Mouse (Mus musculus): ENCODE data around the gene Cfap221.

Gene Cfap221

DNA sequence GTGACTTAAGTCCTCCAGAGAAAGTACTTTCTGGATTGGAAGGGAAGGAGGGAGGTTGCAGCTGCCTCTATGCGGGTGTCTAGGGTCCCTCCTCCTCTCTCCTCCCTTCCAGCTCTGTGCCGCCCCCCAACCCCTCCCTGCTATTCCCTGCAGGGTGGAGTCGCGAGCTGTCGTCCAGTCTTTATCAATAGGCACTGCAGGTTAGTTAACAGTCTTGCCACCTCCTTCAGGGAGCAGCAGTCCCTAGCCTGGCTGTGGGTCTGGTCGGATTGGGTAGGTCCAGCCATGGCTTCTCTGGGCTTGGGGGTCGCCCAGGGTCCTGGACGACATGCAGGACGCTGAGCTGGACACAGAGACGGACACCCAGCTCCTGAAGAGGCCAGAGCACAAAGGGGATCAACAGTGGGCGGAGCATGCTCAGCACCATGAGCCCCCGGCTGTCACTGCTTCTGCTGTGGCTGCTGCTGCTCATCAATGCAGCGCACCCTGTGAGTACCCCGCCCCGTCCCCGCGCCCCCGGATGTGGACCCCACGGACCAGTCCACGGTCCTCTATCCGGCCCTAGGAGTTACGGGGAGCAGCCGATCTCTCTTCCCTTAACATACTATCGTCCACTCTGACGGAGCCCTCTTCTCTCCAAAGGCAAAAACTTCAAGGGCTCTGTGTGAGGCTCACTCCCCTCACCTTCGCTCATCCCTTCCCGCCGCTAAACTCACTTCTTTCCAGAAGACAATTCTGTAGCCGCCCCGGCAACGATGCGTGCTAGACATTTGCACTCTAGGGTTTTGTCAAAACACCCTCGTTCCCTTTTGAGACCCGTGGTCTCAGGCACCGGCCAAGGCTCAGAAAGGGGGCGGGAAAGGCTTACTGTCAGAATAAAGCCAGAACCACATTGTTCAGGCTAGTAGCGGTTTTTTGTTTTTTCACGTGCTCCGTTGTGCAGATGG lies 10.1 kb upstream of the Cfap221 start, which contains the start of gene Sctr:
TSS of gene Sctr (plus strand) at position 51 of the 947 bp plus-strand sequence.
- no peak for DNase-seq (ENCODE audit: low spot score in 2 of 2)

DNA sequence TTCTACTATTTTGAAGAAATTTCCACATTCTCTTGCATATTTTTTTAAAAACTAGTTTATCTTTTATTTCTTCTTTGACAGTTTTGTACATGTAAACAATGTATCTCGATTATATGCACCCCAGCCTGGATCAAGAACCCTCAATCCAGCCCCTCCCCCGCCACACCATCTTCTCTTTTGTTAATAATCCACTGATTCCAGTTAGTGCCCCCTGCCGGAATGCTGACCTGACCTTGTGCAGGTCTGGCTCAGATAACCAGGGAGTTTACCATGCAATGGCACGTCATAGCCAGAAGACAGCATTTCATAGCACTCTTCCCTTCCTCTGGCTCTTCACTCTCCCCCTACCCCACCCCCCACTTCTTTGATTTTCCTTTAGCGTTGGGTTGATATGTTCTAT lies 610 bp upstream of the Cfap221 start:
- DNase-seq (ENCODE audit: low spot score in 2 of 2) = no peak

DNA sequence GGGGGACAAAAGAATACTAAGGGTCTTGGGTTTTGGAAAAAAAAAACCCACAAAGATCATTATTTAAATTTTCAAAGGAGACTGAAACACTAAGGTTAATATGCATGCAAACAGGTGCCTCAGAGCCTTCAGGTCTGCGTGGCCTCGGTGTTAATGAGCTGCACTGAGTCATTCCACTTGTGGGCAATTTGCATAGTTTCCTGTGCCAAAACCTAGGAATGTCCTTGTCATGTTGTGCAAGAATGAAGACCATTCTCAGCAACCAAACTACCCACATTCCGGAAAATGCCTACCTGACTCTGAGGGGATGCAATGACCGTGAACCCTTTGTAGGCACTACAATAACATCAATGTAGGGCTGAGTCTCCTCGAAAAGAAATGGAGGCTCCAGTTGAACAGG lies 10.5 kb downstream of the Cfap221 start:
- no peak for DNase-seq (ENCODE audit: low spot score in 2 of 2)

DNA sequence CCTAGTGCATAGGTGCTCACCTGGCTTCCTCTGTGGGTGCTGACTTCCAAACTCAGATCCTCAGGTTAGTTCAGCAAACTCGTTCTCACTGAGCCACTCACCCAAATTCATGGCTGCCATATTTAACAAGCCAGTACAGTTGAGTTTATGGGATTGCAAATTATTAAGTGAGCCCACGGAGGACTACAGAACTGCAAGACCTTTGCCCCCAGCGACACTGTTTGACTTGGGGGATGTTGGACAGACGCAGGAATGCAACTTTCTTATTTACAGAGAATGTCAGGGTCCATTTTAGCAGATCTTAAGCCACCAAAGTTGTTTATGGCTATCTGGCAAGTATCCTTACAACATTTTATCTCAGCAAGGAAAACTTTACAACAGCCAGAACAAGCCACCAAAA lies 21.9 kb downstream of the Cfap221 start:
- DNase-seq (ENCODE audit: low spot score in 2 of 2) = no peak

DNA sequence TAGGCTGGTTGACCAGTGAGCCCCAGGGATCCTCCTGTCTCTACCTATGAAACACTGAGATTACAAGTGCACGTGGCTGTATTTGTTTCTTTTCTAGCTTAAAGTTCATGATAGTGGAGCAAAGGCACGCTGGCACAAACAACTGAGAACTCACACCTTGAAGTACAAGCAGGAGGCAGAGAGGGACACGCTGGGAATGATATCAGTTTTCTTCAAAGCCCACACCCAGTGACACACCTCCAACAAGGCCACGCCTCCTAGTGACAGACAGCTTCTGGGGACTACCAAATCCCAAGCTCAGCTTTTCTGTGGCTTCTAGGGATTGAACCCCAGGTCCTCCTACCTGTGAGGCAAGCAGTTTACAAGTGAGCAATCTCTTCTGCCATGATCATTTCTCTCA lies 23.9 kb downstream of the Cfap221 start:
- no peak for DNase-seq (ENCODE audit: low spot score in 2 of 2)

DNA sequence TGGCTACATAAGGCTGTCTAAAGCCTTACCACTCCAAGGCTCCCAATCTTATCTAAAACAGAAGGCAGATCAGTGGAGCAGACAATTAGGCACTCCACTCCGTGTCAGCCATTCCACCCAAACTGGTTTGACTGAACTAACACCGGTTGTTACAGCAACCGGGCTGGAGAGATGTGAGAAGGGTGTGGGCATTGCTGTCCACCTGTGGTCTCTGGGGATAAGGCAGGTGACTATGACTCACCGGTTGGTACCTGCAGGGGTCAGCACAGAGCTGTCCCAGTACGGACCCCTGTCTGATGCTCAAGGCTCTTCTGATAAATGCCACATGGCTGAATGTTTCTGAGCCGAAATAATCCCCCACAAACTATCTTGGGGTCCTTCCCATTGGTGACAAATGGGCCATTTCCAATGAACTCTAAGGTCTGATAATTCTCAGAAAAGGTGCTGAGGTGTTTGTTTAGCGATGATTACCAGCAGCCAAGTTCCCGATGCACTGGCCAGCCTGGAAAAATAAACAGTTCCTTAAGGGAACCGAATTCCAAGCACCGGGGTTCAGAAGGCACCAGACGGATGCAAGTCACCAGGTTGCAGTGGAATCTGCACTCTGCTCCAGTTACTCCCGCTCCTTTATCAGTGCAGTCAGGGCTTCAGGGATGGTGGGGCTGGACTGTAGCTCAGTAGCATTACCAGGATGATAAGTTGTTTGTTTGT lies 31.1 kb downstream of the Cfap221 start:
- no peak for DNase-seq (ENCODE audit: low spot score in 2 of 2)

DNA sequence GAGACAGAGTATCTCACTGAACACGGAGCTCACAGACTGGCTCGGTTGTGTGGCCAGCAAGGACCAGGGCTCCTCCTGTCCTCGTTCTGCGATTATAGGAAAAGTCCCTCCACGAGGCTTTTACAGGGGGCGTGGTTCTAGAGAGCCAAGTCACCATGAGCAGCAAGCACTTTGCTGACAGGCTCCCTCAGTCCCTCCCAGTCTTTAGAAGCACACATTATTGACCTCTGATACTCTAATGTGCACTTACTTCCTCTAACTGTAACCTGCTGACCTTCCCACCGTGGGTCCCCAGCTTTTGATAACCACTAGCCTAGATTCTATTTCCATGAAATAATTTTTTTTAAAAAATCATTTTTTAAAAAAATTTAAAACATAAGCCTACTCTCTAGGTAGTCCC lies 37.1 kb downstream of the Cfap221 start:
- DNase-seq (ENCODE audit: low spot score in 2 of 2) = no peak

DNA sequence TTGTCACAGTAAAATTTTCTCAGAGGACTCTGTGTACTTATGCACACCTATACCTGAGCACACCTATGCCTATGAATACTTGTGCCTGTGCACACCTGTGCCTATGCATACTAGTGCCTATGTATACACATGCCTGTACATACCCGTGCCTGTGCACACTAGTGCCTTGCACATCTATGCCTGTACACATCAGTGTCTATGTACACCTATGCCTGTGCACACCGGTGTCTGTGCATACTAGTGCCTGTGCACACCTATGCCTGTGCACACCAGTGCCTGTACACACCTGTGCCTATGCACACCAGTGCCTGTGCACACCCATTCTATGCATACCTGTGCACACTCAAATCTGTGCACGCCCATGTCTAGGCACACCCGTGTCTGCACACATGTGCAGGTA lies 37.6 kb downstream of the Cfap221 start:
- no peak for DNase-seq (ENCODE audit: low spot score in 2 of 2)

DNA sequence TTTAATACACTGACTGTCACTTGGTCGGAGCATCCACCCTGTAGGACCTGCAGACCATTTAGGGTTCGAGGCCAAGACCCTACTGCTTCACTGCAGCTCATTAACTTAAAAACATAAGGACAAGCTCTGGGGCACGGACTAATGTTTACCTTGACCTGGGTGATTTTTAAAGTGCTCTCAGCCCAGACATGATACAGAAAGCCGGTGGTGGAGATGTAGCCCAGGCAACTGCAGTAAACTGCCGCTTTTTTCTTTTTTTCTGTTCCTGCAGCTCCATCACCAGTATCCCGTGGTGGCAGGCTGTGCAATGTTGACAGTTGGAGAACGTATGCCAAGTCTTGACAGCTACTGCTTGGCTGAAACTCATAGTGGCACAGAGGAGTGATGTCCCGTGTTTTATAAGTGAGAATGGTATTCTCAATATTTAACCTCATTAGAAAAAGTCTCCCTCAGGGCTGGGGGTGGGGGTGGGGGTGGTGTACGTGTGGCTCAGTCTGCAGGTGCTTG lies 39.3 kb downstream of the Cfap221 start:
- no peak for DNase-seq (ENCODE audit: low spot score in 2 of 2)

DNA sequence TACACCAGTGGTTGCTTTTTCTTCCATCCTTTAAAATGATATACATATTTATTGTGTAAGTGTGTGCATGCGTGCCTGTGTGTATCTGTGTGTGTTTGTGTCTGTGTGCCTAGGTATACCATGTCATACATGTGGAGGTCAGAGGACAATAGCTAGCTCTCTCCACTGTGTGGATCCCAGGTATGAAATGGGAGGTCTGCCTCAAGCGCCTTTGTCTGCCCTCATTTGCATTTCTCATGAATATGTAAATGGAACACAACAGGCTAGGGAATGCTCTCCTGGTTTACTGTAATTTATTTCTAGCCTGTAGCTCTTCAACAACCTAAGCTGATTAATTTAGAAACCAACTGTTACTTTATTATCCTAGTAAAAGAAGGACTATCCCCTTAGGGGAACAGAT lies 42.4 kb downstream of the Cfap221 start:
- no peak for DNase-seq (ENCODE audit: low spot score in 2 of 2)

DNA sequence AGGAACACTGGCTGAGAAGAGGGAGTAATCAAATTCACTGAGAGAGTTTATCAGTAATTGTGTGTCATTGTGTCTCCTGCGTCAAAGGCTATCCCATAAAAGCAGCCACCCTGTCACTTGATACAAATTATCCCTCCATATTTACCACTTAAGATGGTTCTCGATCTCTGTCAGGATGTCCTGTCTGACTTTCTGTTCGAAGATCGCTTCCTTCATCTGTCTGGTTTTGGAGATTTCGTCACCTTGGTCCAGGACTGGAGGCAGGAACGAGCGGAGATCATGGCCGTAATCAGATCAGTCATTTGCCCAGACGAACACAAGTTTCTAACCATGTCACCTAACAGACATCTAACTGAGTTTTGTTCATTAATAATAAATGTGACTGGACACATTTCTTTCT lies 43.6 kb downstream of the Cfap221 start:
- no peak for DNase-seq (ENCODE audit: low spot score in 2 of 2)

DNA sequence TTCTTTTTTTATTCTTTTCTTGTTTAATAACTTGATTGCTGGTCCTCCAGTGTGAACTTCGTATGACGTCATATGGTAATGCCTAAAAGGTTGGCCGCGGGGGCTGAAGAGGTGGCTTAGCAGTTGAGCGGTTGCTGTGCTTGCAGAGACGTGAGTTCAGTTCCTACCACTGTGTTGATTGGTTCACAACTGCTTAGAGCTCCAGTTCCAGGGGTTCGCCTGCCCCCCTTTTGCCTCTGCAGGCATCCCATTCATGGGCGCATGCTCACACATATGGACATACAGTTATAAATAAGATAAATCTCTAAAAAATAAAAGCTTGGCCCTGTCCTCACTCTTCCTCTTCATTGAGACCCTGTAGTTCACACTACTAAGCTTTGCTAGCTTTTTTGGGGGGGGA lies 46.9 kb downstream of the Cfap221 start:
- no peak for DNase-seq (ENCODE audit: low spot score in 2 of 2)

DNA sequence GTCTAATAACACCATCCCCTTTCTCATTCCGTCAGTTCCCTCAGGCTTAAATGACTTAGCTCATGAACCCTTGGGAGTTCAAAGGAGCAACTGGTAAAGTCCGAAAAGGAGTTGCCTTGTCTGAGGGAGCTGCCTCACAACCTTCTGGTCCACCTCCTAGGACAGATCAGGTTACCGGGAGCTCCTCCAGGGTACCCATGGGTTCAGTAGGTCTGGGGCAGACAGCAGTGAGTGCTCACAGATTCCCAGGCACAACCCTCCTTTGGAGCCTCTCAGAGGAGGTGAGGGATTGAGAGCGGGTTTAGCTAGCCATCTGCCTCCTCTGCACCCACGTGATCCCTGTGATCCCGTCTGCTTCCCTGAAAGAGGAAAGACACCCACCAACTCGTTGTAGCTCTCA lies 60.2 kb downstream of the Cfap221 start:
- no peak for DNase-seq (ENCODE audit: low spot score in 2 of 2)

DNA sequence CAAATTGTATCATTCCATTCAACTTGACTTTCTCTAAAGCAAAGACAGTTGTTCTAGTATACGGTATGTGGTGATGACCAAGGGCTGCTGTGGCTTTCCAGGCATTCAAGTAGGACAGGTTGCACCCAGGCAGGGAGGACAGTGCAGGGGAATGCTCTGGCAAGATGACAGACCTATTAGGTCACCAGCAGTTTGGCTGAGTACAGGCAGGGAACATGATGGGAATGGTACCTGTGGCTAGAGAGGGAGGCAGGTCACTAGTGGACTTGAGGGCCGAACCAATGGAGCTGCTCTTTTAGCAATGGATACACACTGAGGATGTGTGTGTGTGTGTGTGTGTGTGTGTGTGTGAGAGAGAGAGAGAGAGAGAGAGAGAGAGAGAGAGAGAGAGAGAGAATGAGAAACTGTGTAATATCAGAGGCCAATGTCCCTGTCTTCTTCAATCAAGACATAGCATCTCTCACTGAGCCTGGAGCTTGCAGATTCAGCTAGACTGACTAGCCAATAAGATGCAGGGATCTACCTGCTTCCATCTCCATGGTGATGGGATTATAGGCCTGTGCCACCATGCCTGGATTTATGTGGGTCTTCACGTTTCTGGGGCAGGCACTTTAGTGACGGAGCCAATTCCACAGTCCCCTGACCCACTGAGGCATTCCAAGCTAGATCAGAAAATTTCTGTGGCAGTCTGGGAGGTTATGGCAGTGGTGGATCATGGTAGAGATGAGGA lies 65.4 kb downstream of the Cfap221 start:
- no peak for DNase-seq (ENCODE audit: low spot score in 2 of 2)

DNA sequence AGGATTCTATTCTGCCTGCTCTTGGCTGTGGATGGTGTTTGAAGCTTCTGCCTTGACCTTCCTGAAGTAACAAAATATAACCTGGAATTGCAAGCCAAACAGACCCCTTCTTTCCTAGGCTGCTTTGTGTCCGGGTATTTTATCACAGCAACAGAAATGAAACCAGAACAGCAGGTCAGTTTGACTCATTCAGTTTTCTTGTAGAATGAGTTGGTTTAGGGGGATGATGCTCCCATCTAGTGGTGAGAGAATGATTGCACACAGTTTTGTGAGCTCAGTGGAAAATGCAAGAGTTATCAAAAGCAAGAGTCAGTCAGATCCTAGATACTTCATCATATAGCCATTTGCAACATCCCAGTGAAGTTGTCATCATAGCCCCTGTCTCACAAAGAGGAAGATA lies 67.3 kb downstream of the Cfap221 start:
- no peak for DNase-seq (ENCODE audit: low spot score in 2 of 2)

DNA sequence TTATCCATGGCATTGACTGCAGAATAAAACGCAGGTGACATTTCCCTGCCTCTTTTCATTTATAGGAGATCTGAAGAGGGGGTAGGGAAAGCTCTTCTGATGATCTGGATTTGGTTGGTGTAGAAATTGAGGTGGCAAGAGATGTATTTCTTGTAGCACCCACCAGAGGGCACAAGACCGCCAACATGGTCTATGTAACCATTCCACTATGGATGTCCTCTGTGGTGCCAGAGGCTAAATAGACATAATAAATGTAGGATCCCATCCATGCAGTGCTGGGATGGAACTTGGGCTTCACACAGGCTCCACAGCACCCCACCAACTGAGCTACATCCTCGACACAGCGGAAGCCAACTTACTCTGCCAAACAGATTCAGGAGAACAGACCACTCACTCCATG lies 77.7 kb downstream of the Cfap221 start:
- DNase-seq (ENCODE audit: low spot score in 2 of 2) = no peak

DNA sequence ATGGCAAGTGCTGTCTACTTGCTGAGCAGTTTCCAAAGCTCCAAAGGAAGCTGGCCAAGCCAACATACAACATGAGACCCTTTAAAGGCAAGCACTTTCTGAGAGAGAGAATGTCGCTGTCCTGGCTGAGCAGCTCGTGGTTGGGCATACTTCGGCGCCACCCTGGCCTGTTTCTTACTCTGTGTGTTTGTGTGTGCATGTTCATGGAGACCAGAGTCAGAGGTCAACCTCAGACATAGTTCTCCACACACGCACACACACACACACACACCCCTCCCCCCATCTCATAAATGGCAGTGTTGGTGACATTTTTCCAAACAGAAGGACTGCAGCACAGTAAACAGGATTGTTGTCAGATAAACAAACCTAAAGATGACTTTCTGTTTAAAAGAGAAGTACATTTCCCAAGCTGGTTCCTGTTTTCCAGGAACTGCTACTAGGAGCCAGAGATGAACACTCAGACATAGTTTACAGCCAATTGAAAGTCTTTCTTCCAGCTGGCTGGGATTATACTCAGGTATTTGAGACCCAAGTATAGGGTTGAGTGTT lies 80.1 kb downstream of the Cfap221 start:
- DNase-seq (ENCODE audit: low spot score in 2 of 2) = no peak

DNA sequence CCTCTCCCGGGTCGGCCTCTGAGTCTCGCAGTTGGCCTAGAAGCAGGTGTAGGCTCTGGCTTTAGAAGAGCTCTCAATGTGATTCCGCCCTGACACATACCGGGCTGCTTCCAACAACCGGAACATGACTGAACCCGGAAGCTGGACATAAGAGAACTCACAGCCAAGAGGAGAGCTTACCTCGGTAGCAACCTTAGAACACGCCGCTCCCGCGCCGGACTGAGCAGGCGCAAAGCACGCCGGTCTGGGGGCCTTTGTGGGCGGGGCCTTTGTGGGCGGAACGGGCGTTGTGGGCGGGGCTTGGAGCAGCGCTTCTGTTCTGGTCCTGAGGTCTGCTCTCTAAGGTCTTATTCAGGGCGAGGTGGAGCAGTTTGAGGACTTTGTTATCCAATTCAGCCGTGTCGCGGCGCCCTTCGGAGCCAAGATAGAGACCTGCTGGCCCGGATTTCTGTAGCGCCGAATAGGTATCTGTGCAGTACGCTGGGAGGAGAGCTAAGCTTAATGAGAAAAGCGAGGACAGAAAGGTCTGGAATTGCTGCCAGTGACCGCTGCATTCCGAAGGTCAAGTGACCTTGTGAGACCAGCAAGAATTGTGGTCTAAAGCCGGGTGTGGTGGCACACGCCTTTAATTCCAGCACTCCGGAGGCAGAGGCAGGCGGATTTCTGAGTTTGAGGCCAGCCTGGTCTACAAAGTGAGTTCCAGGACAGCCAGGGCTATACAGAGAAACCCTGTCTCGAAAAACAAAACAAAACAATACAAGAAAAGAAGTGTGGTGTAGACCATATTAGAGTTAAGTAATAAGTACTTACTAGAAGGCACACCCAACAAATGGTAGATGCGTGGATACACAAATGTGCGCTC lies 83.8 kb downstream of the Cfap221 start, which contains the start of gene Tmem177:
TSS of gene Tmem177 (minus strand) at position 256 of the 862 bp plus-strand sequence.
- DNase-seq (ENCODE audit: low spot score in 2 of 2) = peak; percentile 79 to 84

DNA sequence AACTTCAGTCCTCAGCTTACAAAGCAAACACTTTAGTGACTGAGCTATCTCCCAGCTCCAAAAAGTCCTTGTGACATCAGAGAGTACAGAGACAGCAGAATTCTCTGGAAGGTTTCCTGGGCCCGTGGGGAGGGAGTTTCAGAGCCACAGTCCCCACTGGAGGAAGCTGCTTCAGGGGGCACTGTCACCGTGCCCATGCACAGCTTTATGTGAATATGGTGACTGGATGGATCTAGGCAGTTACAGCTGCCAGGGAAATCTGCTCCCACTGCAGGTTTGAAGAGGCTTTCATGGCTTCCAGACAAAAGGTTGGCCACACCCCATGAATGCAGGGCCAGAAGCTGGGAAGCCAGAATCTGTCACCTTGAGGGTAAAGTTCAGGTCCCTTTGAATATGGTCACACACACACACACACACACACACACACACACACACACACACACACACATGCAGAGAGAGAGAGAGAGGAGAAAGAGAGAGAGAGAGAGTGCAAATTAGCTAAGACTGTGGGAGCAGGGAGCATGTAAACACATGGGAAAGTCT lies 89.8 kb downstream of the Cfap221 start:
- no peak for DNase-seq (ENCODE audit: low spot score in 2 of 2)

DNA sequence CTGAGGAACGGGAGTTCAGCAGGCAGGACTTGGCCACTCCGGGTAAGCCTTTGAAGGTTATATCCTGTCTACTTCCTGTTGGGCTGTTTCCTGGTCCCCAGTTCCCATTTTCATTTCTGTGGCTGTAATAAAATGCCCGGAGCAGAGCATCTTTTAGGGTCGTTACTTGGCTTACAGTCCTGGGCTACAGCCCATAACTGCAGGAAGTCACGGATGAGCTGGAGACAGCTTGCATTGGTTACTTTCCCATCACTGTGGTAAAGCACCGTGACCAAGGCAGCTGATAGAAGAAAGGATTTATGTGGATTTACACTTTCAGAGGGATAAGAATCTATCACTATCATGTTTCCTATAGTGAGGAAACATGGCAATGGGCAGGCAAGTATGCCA lies 93.8 kb downstream of the Cfap221 start:
- no peak for DNase-seq (ENCODE audit: low spot score in 2 of 2)
